10 mouse cellular contexts compared by ENCODE assay signal in genomic region chr11:54214499-54215443, GRCm38 (mm10). TPM values are rescaled to one million over a fixed set of nuclear protein-coding genes. Genes with fewer than 3 reads are reported as not detected.
DNase-seq lines count a peak whose midpoint lies in the region; ATAC-seq and TF ChIP-seq lines count a peak whose summit lies in the region.
"Had no signal": no experiment of that assay in that cellular context is flagged by ENCODE, and none has a peak within 500 bp of the region (broad histone marks: within the 10 kb centered on the region; RNA-seq: fewer than 3 reads in every experiment).

No protein-coding gene starts in this region.

- no peak for TF ChIP-seq CTCF in left cerebral cortex, adult 2 months (IDR thresholded peaks at IDR 0.05)

- H3K27ac ChIP-seq in kidney, embryonic 15.5 days, result no peak overlapping the region
- no peak overlapping the region for H3K27ac ChIP-seq in left cerebral cortex, adult 2 months
- H3K27ac ChIP-seq in hindbrain, embryonic 12.5 days, result no peak overlapping the region

- H3K4me2 ChIP-seq in kidney, embryonic 15.5 days, result no peak overlapping the region
- no peak overlapping the region for H3K4me2 ChIP-seq in hindbrain, embryonic 12.5 days (replicated peaks)

- no peaks in the 10 kb centered on the region for H3K9me3 ChIP-seq in kidney, embryonic 15.5 days (replicated peaks)
- H3K9me3 ChIP-seq in hindbrain, embryonic 12.5 days (replicated peaks), result no peaks in the 10 kb centered on the region

- H3K4me3 ChIP-seq in kidney, embryonic 15.5 days (replicated peaks), result no peak overlapping the region
- no peak overlapping the region for H3K4me3 ChIP-seq in left cerebral cortex, adult 2 months
- no peak overlapping the region for H3K4me3 ChIP-seq in hindbrain, embryonic 12.5 days

- 73% methylated on average over 9 of the region's 9 CpGs for WGBS in kidney, embryonic 15.5 days
- WGBS in hindbrain, embryonic 12.5 days, result 83% methylated on average over 9 of the region's 9 CpGs

- 0 out of 2 replicates have a peak, but pooled peaks cover 2% of the 10 kb centered on the region for H3K4me1 ChIP-seq in kidney, embryonic 15.5 days
- no peaks in the 10 kb centered on the region for H3K4me1 ChIP-seq in hindbrain, embryonic 12.5 days

- H3K9ac ChIP-seq in kidney, embryonic 15.5 days, result no peak overlapping the region
- no peak overlapping the region for H3K9ac ChIP-seq in hindbrain, embryonic 12.5 days

- DNase-seq in kidney, adult 18-20 months, result peak; percentile 63
- peak; percentile 42 for DNase-seq in cerebellum, adult 8-10 months
- DNase-seq in heart, postnatal 10 days, result peak; percentile 84 to 86
- DNase-seq in left cerebral cortex, adult 2 months (ENCODE audit: extremely low spot score in 1 of 2, low spot score in 2 of 2), result peak; percentile 18 to 19
- DNase-seq in ovary, postnatal 14 days (ENCODE audit: low spot score), result peak; percentile 22
- DNase-seq in urinary bladder, postnatal 25 days (ENCODE audit: low spot score), result peak; percentile 74

- ATAC-seq in kidney, embryonic 15.5 days (replicated peaks; ENCODE audit: low FRiP score), result no peak
- no peak for ATAC-seq in hindbrain, embryonic 12.5 days (ENCODE audit: low FRiP score)

- H3K36me3 ChIP-seq in kidney, embryonic 15.5 days, result no peaks in the 10 kb centered on the region
- H3K36me3 ChIP-seq in hindbrain, embryonic 12.5 days, result no peaks in the 10 kb centered on the region

- no peaks in the 10 kb centered on the region for H3K27me3 ChIP-seq in kidney, embryonic 15.5 days
- no peaks in the 10 kb centered on the region for H3K27me3 ChIP-seq in hindbrain, embryonic 12.5 days

- intact Hi-C loops in heart, postnatal 10 days (cut with DNase I), result no loop called here
- intact Hi-C loops in left cerebral cortex, adult 2 months (cut with DNase I), result no loop called here

RNA-seq across cellular contexts. Expression of gene Csf2, which starts 34.7 kb away (rescaled TPM):
- not detected in 2 replicates for polyA plus RNA-seq in kidney, embryonic 15.5 days (2015; fragmentation: Nextera tagmentation; extraction: Ambion mirVana)
- not detected for total RNA-seq in heart, postnatal 10 days (2021)
- total RNA-seq in left cerebral cortex, adult 2 months (2021), result not detected
- polyA plus RNA-seq in hindbrain, embryonic 12.5 days (2016; fragmentation: Nextera tagmentation; extraction: Ambion mirVana), result not detected in 2 replicates
- polyA plus RNA-seq: heart, embryonic 16.5 days; neural tube, embryonic 11.5 days had no signal

RNA-seq across cellular contexts. Expression of gene Il3, which starts 52.3 kb away (rescaled TPM):
- polyA plus RNA-seq in kidney, embryonic 15.5 days (2015; fragmentation: Nextera tagmentation; extraction: Ambion mirVana), result not detected in 2 replicates
- total RNA-seq in heart, postnatal 10 days (2021), result not detected
- total RNA-seq in left cerebral cortex, adult 2 months (2021), result not detected
- not detected in 2 replicates for polyA plus RNA-seq in hindbrain, embryonic 12.5 days (2016; fragmentation: Nextera tagmentation; extraction: Ambion mirVana)
- polyA plus RNA-seq: heart, embryonic 16.5 days; neural tube, embryonic 11.5 days had no signal

Comparison
In these comparisons a context has a peak if more than half of its experiments do, and no peak if none do; other contexts are left out.
1. DNase-seq: peak in every context shown above with its lines; median percentile 85 in heart, postnatal 10 days; 74 in urinary bladder, postnatal 25 days; 63 in kidney, adult 18-20 months; 42 in cerebellum, adult 8-10 months; 22 in ovary, postnatal 14 days; 18 in left cerebral cortex, adult 2 months.